Mouse (Mus musculus) urinary bladder, postnatal 36 days (tissue): ENCODE measurements around the gene Tie1.
"Not testable (repeated sequence)": the region's sequence is repeated elsewhere in the genome, so short reads cannot be mapped to it uniquely, and the experiment has no call there.

Experiments
- DNase-seq, 2 experiments: peaks; one replicate each; pipeline ENCODE4 v3.0.0; 2022; ENCODE audit warnings: low spot score in 2 of 2, mixed read lengths in 1 of 2

The Tie1 gene

DNA sequence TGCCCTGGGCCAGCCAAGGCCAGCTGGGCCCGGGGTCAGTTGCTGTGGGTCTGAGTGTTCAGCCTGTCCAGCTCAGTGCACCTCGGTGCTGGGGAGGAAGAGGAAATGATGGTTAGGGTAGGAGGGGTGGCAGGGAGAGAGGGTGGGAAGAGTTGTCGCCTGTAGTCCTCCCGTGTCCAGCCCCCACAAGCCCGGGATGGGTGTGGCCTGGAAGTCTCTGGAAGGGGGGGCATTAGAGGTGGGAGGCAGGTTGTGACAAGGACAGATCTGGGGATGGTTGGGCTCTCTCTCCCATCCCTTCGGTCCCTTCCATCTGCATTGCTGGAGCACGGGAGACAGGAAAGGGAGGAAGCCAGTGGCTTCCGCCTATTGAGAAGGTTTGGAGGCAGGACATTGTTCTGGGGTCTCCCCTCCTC lies at the start of gene Tie1:
Gene Tie1, minus strand, starts transcription at position 345 of the 416 bp plus-strand sequence.
- DNase-seq = peak in 1 of 2 experiments; percentile 26

- no peak for DNase-seq
Observed at GRCm38 (mm10) chr4:118537801-118538200, 47.9 kb upstream of the Tie1 start.

GRCm38 (mm10) chr4:118535610-118536009 lies 45.7 kb upstream of the Tie1 start:
- no peak for DNase-seq

DNA sequence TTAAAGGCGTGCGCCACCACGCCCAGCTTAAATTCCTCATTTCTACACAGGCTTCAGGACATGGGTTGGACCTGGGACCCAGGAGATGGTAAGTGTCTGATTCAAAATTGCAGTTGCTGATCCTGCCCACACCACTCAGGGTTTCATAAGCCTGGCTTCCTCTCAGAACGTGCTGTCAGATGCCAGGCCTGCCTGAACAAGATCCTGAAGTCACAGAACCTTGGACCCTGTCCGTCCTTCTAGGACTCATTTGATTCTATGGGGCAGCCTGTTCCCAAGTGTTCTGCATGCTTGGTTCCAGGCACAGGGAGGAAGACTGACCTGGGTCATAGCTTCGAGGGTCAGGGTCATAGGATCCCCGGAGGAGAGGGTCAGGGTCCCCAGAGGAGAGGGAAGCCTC lies 43.7 kb upstream of the Tie1 start:
- no peak for DNase-seq

DNA sequence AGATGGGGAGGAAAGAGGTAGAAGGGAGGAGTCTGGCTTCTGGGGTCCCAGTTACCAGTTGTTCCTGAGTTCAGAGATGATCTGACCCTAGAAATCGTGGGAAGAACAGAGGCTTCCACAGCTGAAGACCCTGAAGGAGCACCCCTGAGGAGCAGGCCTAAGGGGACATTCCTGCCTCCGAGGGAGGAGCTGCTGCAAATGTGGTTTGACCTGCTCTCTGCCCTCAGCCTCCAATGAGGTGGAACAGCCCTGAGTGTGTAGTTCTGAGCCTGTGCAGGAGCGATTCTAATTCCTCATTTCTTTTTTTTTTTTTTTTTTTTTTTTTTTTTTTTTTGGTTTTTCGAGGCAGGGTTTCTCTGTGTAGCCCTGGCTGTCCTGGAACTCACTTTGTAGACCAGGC lies 43.3 kb upstream of the Tie1 start:
- DNase-seq = no peak

DNA sequence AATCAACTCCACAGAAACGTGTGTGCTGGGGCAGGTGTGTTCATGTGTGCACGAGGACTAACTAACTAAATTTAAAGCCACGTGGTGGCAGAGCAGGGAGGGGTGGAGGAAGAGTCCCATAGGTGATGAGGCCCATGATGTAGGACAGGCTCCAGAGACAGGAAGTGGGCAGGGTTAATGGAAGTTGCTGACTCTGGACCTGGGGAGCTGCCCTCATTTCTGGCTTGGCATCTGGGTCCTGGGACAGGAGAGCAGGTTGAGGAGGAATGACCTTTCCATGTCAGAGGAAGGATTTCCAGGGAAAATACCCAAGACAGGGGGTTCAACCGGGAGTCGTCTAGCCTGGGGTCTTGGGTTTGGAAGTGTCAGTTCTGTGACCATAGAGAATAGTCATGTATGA lies 42.8 kb upstream of the Tie1 start:
- no peak for DNase-seq

DNA sequence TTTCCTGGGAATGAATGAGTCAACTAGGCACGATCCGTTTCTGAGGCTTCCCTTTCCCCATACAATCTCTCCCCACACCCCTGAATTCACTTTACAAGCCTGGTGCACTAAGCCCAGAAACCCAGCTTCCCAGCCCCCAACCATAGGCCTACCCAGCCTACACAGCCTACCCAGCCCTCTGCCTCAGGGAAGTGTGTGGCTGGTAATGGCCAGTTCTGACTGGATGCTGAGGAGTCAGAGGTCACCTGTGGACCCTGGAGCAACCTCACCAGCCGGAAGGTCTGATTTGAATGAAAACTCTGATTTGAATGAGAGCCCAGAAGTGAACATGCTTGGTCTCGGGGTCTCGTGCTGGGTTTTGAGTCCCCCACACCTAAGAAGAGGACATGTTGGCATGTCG lies 37.9 kb upstream of the Tie1 start:
- no peak for DNase-seq

- DNase-seq = no peak
Observed at GRCm38 (mm10) chr4:118527335-118527681, 37.4 kb upstream of the Tie1 start.

GRCm38 (mm10) chr4:118526408-118527334 lies 36.8 kb upstream of the Tie1 start, which contains the start of gene 2610528J11Rik:
Gene 2610528J11Rik (plus strand): TSS chr4:118526999.
- DNase-seq = peak; percentile 58 to 74

- DNase-seq = no peak
Observed at GRCm38 (mm10) chr4:118525779-118526178, 35.9 kb upstream of the Tie1 start.

- no peak for DNase-seq
Observed at GRCm38 (mm10) chr4:118523976-118524375, 34.1 kb upstream of the Tie1 start.

GRCm38 (mm10) chr4:118522248-118522647 lies 32.4 kb upstream of the Tie1 start:
- no peak for DNase-seq

GRCm38 (mm10) chr4:118518208-118518607 lies 28.3 kb upstream of the Tie1 start:
- DNase-seq = peak in 1 of 2 experiments; percentile 21

- DNase-seq = no peak
Observed at GRCm38 (mm10) chr4:118517497-118518146, 27.8 kb upstream of the Tie1 start.

DNA sequence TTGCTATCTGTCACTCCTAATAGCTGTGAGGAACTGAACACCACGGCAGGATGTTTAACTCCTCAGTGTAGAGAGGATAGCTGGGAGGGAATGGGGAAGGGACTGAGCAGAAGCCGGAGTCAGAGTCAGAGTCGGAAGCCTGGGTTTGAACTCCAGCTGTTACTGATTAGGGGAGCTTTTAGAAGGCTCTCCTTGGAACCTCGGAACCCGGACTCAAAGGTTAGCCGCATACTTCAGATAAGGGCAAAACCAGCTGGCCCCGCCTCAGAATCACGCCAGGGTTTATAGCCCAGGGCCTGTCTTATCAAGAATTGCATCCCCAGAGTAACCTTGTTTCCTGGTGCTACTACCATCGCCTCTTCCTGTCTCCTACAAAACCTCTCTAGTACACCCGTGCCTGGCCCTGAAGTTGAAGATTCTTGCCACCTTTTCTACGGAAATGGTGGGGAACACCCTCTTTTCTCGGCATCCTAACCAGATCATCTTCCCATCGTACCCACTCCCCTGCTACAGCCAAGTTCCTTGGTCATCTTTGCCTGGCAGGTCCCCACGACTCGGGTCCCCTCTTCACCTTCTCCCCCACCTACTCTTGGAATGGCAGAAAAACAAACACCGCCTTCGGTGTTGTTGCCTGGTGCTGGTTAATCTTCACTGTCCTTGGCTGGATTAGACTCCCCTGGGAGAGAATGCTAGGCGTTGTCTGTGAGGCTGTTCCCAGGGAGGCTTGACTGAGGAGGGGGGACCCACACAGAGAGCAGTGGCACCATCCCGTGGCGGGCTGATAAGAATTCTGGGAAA lies 27.0 kb upstream of the Tie1 start:
- DNase-seq = no peak

DNA sequence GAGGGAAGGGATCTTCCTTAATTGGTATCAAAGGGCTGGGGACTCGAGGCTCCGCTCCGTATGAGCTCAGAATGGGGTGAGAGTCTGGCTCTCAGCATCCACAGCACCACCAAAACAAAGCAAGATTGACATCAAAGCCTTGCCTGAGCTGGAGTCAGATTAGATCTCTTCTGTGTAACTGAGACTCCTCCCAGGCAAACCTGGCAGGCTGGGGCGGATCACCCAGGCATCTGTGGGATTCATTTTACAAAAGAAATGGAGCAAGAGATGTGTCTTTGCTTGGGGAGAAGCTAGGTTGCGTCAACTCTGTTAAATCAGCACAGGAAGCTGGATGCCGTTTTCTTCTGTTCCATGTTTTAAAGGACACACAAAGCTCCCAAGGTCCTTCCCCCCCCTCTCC lies 19.2 kb upstream of the Tie1 start:
- DNase-seq = peak; percentile 13 to 45

DNA sequence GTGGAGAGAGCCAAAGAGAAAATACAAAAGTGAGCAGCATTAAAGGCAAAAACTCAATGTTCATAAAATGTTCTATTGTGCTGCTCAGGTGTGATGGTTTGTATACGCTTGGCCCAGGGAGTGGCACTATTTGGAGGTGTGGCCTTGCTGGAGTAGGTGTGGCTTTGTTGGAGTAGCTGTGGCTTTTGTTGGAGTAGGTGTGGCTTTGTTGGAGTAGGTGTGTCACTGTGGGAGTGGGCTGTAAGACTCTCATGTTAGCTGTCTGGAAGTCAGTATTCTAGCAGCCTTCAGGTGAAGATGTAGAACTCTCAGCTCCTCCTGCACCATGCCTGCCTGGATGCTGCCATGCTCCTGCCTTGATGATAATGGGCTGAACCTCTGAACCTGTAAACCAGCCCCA lies 17.3 kb upstream of the Tie1 start:
- not testable (repeated sequence) for DNase-seq

DNA sequence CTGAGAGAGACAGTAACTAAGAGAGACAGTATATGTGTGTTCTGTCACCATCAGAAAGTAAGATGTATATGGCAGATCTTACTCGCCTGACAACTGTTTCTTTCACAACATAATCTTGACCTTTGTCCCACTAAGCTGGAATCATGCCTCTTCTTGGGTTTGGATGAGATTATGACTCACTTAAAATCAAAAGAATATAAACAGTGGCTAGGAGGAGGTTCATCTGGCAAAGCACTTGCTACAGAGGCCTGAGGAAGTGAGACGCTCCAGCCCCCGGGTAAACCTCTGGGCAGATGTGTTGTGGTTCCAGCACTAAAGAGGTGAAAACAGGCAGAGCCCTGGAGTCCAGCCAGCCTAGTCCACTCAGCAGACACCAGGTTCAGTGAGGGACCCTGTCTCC lies 15.7 kb upstream of the Tie1 start:
- DNase-seq = no peak

DNA sequence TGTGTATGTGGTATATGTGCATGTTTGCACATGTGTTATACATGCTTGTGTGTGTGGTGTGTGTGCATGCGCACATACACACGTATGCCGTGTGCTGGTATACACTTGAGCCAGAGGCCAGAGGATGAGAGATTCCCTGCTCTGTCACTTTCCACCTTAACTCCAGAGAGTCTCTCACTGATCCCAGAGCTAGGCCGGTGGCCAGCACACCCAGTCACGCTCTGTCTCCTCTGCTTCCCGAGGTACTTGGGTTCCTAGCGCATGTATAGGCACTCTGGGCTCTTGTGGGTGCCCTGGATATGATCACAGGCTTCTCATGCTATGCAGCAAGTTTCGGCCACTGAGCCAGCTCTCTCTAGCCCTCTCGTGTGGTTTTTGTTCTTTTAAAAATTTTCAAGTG lies 10.9 kb upstream of the Tie1 start:
- no peak for DNase-seq

GRCm38 (mm10) chr4:118500171-118500724 lies 10.4 kb upstream of the Tie1 start:
- peak in 1 of 2 experiments; percentile 13 for DNase-seq

DNA sequence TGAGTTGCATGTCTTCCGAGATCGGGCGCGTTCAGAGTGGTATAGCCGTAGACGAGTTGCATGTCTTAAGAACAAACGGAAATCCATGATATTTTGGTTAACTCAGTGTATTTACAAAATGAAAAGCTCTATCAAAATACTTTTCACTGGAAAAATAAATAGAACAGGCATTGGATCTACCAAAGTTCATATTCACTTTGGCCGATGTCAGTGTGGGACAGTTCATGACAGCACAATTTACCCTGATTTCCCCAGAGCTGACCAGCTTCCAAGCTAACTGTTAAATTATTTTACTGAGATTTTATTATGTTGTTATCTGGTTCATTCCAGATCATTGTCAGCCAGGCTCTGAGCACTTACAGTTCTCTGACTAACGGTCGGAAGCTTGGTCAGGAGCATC lies 600 bp upstream of the Tie1 start:
- DNase-seq = no peak
